Mouse (Mus musculus) skeletal muscle tissue, adult 2 months (tissue): ENCODE data around the gene Acta1.

Source experiments
- DNase-seq: peaks from one replicate; pipeline ENCODE4 v3.0.0-alpha.2; 2012; ENCODE audit warnings: low read depth, low spot score

Gene Acta1

DNA sequence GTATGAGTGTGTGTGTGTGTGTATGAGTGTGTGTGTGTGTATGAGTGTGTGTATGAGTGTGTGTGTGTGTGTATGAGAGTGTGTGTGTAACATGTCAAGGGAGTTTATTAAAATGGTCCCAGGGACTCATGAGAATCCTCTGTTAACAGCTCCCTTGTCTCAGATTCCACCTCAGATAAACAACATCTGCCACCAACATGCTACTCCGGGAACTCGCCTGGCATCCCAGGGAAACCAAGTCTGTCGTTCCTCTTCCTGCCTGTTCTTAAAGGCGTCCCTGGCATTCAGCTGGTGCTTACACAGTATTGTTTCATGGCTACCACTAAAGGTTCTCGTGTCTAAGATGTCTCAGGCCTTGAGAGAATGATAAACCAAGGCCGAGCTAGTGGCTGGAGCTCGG is 50.2 kb downstream of the Acta1 start:
- DNase-seq: no peak

DNA sequence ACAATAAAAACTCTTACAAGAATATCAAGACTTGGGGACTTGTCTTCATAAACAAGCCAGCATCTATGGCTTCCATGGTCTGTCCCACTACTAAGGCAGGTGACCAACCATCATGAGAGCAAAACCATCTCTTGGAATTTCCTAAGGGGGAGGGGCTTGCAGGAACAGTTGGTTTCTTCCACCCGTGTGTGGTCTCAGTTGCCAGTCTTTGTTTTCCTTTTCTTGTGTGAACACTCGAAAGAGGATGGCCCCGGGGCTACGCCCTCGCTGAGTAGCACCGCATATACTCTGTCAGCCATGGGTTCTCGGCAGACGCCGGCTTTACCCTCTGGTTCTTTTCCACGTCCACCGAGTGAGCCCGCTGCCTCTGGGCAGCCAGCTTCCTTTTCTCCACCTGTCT is 52.5 kb downstream of the Acta1 start:
- DNase-seq: no peak
